Mouse (Mus musculus) heart, adult 9 months (tissue): ENCODE data around the gene Atf2.

Experiments used
- DNase-seq, 2 experiments: peaks; one replicate each; pipeline ENCODE4 v3.0.0; 2022; ENCODE audit warnings: low spot score in 2 of 2

Atf2 gene

GRCm38 (mm10) chr2:73775683-73776310, 116.6 kb downstream of the Atf2 start:
- no peak for DNase-seq

- DNase-seq = peak; percentile 46 to 52
Measured at GRCm38 (mm10) chr2:73774786-73775682, 117.4 kb downstream of the Atf2 start, which contains the start of gene Chn1. Chn1 (minus strand) TSS chr2:73775346.

DNA sequence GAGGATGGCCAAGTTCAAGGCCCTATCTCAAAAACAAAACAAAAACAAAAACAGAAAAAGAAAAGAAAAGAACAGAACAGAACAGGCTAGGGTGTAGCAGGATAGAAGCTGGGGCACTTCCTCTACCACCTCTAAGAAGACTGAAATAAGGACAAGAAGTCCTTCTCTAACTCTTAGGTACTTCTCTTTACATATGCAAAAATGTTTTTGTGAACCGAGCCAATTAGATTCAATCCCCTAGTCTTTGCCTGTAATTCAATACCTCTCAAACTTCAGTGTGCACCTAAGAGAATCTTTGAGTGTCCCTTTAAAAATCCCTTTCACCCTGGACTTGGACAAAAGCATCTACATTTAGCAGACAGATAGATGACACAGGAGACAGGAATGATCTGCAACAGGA, 119.5 kb downstream of the Atf2 start:
- no peak for DNase-seq

- DNase-seq = no peak
Measured at GRCm38 (mm10) chr2:73768669-73769068, 123.8 kb downstream of the Atf2 start.
